Mouse (Mus musculus): Measurements from ENCODE around the gene Pkd1l2.

GRCm38 (mm10) chr8:117054146-117054545 lies 28.1 kb downstream of the Pkd1l2 start:
- TF ChIP-seq CTCF (conservative IDR thresholded peaks at IDR 0.05; ENCODE audit: low read length) (no peak), NANOG (IDR thresholded peaks at IDR 0.05; ENCODE audit: borderline replicate concordance, low read length) (no peak)
